Mouse (Mus musculus) 3T3-L1 (cell line): ENCODE measurements around the gene Me3.

Experiments
- DNase-seq: peaks from one replicate; pipeline ENCODE4 v3.0.0-alpha.2; 2015; ENCODE audit warnings: low read depth, low spot score

Gene Me3

GRCm38 (mm10) chr7:89891856-89892255, 259.7 kb downstream of the Me3 start:
- peak; percentile 61 for DNase-seq

GRCm38 (mm10) chr7:89903007-89903406, 270.8 kb downstream of the Me3 start:
- no peak for DNase-seq

- no peak for DNase-seq
Observed at GRCm38 (mm10) chr7:89903442-89904343, 271.5 kb downstream of the Me3 start, which contains the start of gene Ccdc81. Gene Ccdc81, minus strand, starts transcription at chr7:89903629.
